Mouse (Mus musculus): Measurements from ENCODE around the gene Rilp. TPM values are rescaled to one million over a fixed set of nuclear protein-coding genes. Genes with fewer than 3 reads are reported as not detected.

Gene Rilp
- polyA plus RNA-seq, 1 experiment from 2014 or later, result 0.56 TPM

- H3K9me3 ChIP-seq (ENCODE audit: control insufficient read depth, low read length), result no peaks in the 10 kb centered on the region
- H3K4me2 ChIP-seq (ENCODE audit: low read depth), result no peak overlapping the region
- H3K27me3 ChIP-seq (ENCODE audit: control insufficient read depth, insufficient read depth, low read length), result no peaks in the 10 kb centered on the region
- peaks cover 23% of the 10 kb centered on the region for H3K4me1 ChIP-seq (ENCODE audit: control insufficient read depth, insufficient read depth, low read length)
- no peaks in the 10 kb centered on the region for H3K36me3 ChIP-seq (ENCODE audit: control insufficient read depth, insufficient read depth, low read length)
- ATAC-seq (ENCODE audit: insufficient read depth, low FRiP score, low TSS enrichment) (no peak), DNase-seq (ENCODE audit: low spot score) (no peak)
- 90% methylated on average over 6 of the region's 6 CpGs for WGBS
- H3K9ac ChIP-seq (ENCODE audit: low read length), result no peak overlapping the region
- no peak overlapping the region for H3K27ac ChIP-seq (ENCODE audit: low read depth, low read length)
- no peak overlapping the region for H3K4me3 ChIP-seq (ENCODE audit: low read depth, low read length)
Observed at GRCm38 (mm10) chr11:75464417-75464816, 45.5 kb upstream of the Rilp start.

GRCm38 (mm10) chr11:75465051-75465450, 44.8 kb upstream of the Rilp start:
- WGBS, result 82% methylated on average over 6 of the region's 6 CpGs

GRCm38 (mm10) chr11:75466731-75467505, 43.0 kb upstream of the Rilp start:
- 96% methylated on average over 4 of the region's 4 CpGs for WGBS
- Histone ChIP-seq H3K9ac (ENCODE audit: low read length) (no peak overlapping the region), H3K36me3 (ENCODE audit: control insufficient read depth, insufficient read depth, low read length) (no peaks in the 10 kb centered on the region), H3K9me3 (ENCODE audit: control insufficient read depth, low read length) (no peaks in the 10 kb centered on the region), H3K4me2 (ENCODE audit: low read depth) (no peak overlapping the region), H3K4me1 (ENCODE audit: control insufficient read depth, insufficient read depth, low read length) (peaks cover 14% of the 10 kb centered on the region; the same call in 1 of the 2 replicates), H3K4me3 (ENCODE audit: low read depth, low read length) (no peak overlapping the region), H3K27ac (ENCODE audit: low read depth, low read length) (no peak overlapping the region), H3K27me3 (ENCODE audit: control insufficient read depth, insufficient read depth, low read length) (no peaks in the 10 kb centered on the region)
- DNase-seq (ENCODE audit: low spot score) (no peak), ATAC-seq (ENCODE audit: insufficient read depth, low FRiP score, low TSS enrichment) (no peak)

More at GRCm38 (mm10) chr11:75465051-75465450, 44.8 kb upstream of the Rilp start:
- no peak overlapping the region for H3K27ac ChIP-seq (ENCODE audit: low read depth, low read length)
- no peak overlapping the region for H3K4me3 ChIP-seq (ENCODE audit: low read depth, low read length)
- peaks cover 17% of the 10 kb centered on the region for H3K4me1 ChIP-seq (ENCODE audit: control insufficient read depth, insufficient read depth, low read length)
- H3K36me3 ChIP-seq (ENCODE audit: control insufficient read depth, insufficient read depth, low read length), result no peaks in the 10 kb centered on the region
- no peak overlapping the region for H3K4me2 ChIP-seq (ENCODE audit: low read depth)
- ATAC-seq (ENCODE audit: insufficient read depth, low FRiP score, low TSS enrichment), result no peak
- H3K9ac ChIP-seq (ENCODE audit: low read length), result no peak overlapping the region
- DNase-seq (ENCODE audit: low spot score), result no peak
- no peaks in the 10 kb centered on the region for H3K9me3 ChIP-seq (ENCODE audit: control insufficient read depth, low read length)
- no peaks in the 10 kb centered on the region for H3K27me3 ChIP-seq (ENCODE audit: control insufficient read depth, insufficient read depth, low read length)

- Histone ChIP-seq H3K27me3 (ENCODE audit: control insufficient read depth, insufficient read depth, low read length) (no peaks in the 10 kb centered on the region), H3K4me2 (ENCODE audit: low read depth) (peak overlapping the region; percentile 57), H3K4me3 (ENCODE audit: low read depth, low read length) (peak overlapping the region; percentile 29), H3K9ac (ENCODE audit: low read length) (peak overlapping the region; percentile 45), H3K4me1 (ENCODE audit: control insufficient read depth, insufficient read depth, low read length) (peaks cover 7% of the 10 kb centered on the region; the same call in 1 of the 2 replicates), H3K36me3 (ENCODE audit: control insufficient read depth, insufficient read depth, low read length) (no peaks in the 10 kb centered on the region), H3K27ac (ENCODE audit: low read depth, low read length) (no peak overlapping the region), H3K9me3 (ENCODE audit: control insufficient read depth, low read length) (no peaks in the 10 kb centered on the region)
- ATAC-seq (ENCODE audit: insufficient read depth, low FRiP score, low TSS enrichment), result 0 out of 2 replicates have a peak, but pooled peaks have one; percentile 53
- peak; percentile 53 for DNase-seq (ENCODE audit: low spot score)
- WGBS, result 18% methylated on average over 19 of the region's 19 CpGs
Observed at GRCm38 (mm10) chr11:75467512-75468215, 42.2 kb upstream of the Rilp start.

GRCm38 (mm10) chr11:75468410-75468809, 41.5 kb upstream of the Rilp start:
- ATAC-seq (ENCODE audit: insufficient read depth, low FRiP score, low TSS enrichment) (no peak), DNase-seq (ENCODE audit: low spot score) (no peak)
- Histone ChIP-seq H3K27ac (ENCODE audit: low read depth, low read length) (no peak overlapping the region), H3K27me3 (ENCODE audit: control insufficient read depth, insufficient read depth, low read length) (no peaks in the 10 kb centered on the region), H3K9ac (ENCODE audit: low read length) (peak overlapping the region; percentile 45), H3K4me3 (ENCODE audit: low read depth, low read length) (peak overlapping the region; percentile 29), H3K9me3 (ENCODE audit: control insufficient read depth, low read length) (no peaks in the 10 kb centered on the region), H3K4me1 (ENCODE audit: control insufficient read depth, insufficient read depth, low read length) (no peaks in the 10 kb centered on the region), H3K36me3 (ENCODE audit: control insufficient read depth, insufficient read depth, low read length) (no peaks in the 10 kb centered on the region), H3K4me2 (ENCODE audit: low read depth) (peak overlapping the region; percentile 57)
- 71% methylated on average over 7 of the region's 7 CpGs for WGBS

GRCm38 (mm10) chr11:75469261-75469660, 40.6 kb upstream of the Rilp start:
- no peak for ATAC-seq (ENCODE audit: insufficient read depth, low FRiP score, low TSS enrichment)
- no peaks in the 10 kb centered on the region for H3K9me3 ChIP-seq (ENCODE audit: control insufficient read depth, low read length)

GRCm38 (mm10) chr11:75470675-75471074, 39.2 kb upstream of the Rilp start:
- H3K27me3 ChIP-seq (ENCODE audit: control insufficient read depth, insufficient read depth, low read length), result no peaks in the 10 kb centered on the region
- WGBS, result 87% methylated on average over 3 of the region's 3 CpGs
- H3K36me3 ChIP-seq (ENCODE audit: control insufficient read depth, insufficient read depth, low read length), result no peaks in the 10 kb centered on the region
- H3K27ac ChIP-seq (ENCODE audit: low read depth, low read length), result no peak overlapping the region
- H3K9me3 ChIP-seq (ENCODE audit: control insufficient read depth, low read length), result no peaks in the 10 kb centered on the region
- ATAC-seq (ENCODE audit: insufficient read depth, low FRiP score, low TSS enrichment) (no peak), DNase-seq (ENCODE audit: low spot score) (no peak)
- H3K4me1 ChIP-seq (ENCODE audit: control insufficient read depth, insufficient read depth, low read length), result no peaks in the 10 kb centered on the region
- no peak overlapping the region for H3K4me2 ChIP-seq (ENCODE audit: low read depth)
- H3K4me3 ChIP-seq (ENCODE audit: low read depth, low read length), result no peak overlapping the region
- no peak overlapping the region for H3K9ac ChIP-seq (ENCODE audit: low read length)

More at GRCm38 (mm10) chr11:75469261-75469660, 40.6 kb upstream of the Rilp start:
- WGBS, result 89% methylated on average over 4 of the region's 4 CpGs
- no peaks in the 10 kb centered on the region for H3K36me3 ChIP-seq (ENCODE audit: control insufficient read depth, insufficient read depth, low read length)
- no peak overlapping the region for H3K4me2 ChIP-seq (ENCODE audit: low read depth)
- no peak overlapping the region for H3K27ac ChIP-seq (ENCODE audit: low read depth, low read length)
- H3K9ac ChIP-seq (ENCODE audit: low read length), result no peak overlapping the region
- H3K4me1 ChIP-seq (ENCODE audit: control insufficient read depth, insufficient read depth, low read length), result no peaks in the 10 kb centered on the region
- DNase-seq (ENCODE audit: low spot score), result no peak
- H3K27me3 ChIP-seq (ENCODE audit: control insufficient read depth, insufficient read depth, low read length), result no peaks in the 10 kb centered on the region
- no peak overlapping the region for H3K4me3 ChIP-seq (ENCODE audit: low read depth, low read length)

GRCm38 (mm10) chr11:75472469-75473081, 37.3 kb upstream of the Rilp start:
- Histone ChIP-seq H3K4me3 (ENCODE audit: low read depth, low read length) (no peak overlapping the region), H3K4me2 (ENCODE audit: low read depth) (no peak overlapping the region), H3K36me3 (ENCODE audit: control insufficient read depth, insufficient read depth, low read length) (no peaks in the 10 kb centered on the region), H3K4me1 (ENCODE audit: control insufficient read depth, insufficient read depth, low read length) (no peaks in the 10 kb centered on the region), H3K27me3 (ENCODE audit: control insufficient read depth, insufficient read depth, low read length) (no peaks in the 10 kb centered on the region), H3K9ac (ENCODE audit: low read length) (no peak overlapping the region), H3K9me3 (ENCODE audit: control insufficient read depth, low read length) (no peaks in the 10 kb centered on the region), H3K27ac (ENCODE audit: low read depth, low read length) (no peak overlapping the region)
- ATAC-seq (ENCODE audit: insufficient read depth, low FRiP score, low TSS enrichment), result no peak
- DNase-seq (ENCODE audit: low spot score), result no peak
- WGBS, result 89% methylated on average over 11 of the region's 11 CpGs
